Mouse (Mus musculus) kidney, embryonic 16.5 days (tissue): Measurements from ENCODE around the gene Orc3. TPM values are rescaled to one million over a fixed set of nuclear protein-coding genes. Genes with fewer than 3 reads are reported as not detected.
A peak's percentile ranks its signal among the peaks of the same experiment; 100 is the strongest.

Source experiments
- ATAC-seq: fragments of 200-750 bp; cut with Nextera tagmentation; 2 replicates; pipeline ENCODE4 v1.8.0; 2017; ENCODE audit warnings: moderate TSS enrichment; ENCODE audit not compliant: low FRiP score, low TSS enrichment
- H3K27ac ChIP-seq: fragments of 300-500 bp; sonication (generic); 2 replicates; pipeline ENCODE4 v1.5.1; 2014; ENCODE audit warnings: low read length
- H3K27me3 ChIP-seq: fragments of 300-500 bp; sonication (generic); 2 replicates; pipeline ENCODE4 v1.6.1; 2014; ENCODE audit warnings: low read length, control low read depth, mixed read lengths; ENCODE audit not compliant: insufficient read depth
- H3K36me3 ChIP-seq: fragments of 300-500 bp; sonication (generic); 2 replicates; pipeline ENCODE4 v1.6.1; 2014; ENCODE audit warnings: low read length, control low read depth, mixed read lengths; ENCODE audit not compliant: insufficient read depth
- H3K4me1 ChIP-seq: fragments of 300-500 bp; sonication (generic); 2 replicates; pipeline ENCODE4 v1.6.1; 2014; ENCODE audit warnings: low read length, control low read depth, mixed read lengths; ENCODE audit not compliant: insufficient read depth
- H3K4me2 ChIP-seq: fragments of 300-500 bp; sonication (generic); replicated peaks from 2 replicates; pipeline ENCODE4 v1.6.1; 2014; ENCODE audit warnings: low read depth, low read length
- H3K4me3 ChIP-seq: fragments of 300-500 bp; sonication (generic); 2 replicates; pipeline ENCODE4 v1.5.1; 2014; ENCODE audit warnings: mild to moderate bottlenecking, low read length
- H3K9ac ChIP-seq: fragments of 300-500 bp; sonication (generic); replicated peaks from 2 replicates; pipeline ENCODE4 v1.6.1; 2014; ENCODE audit warnings: low read length
- H3K9me3 ChIP-seq: fragments of 300-500 bp; sonication (generic); 2 replicates; pipeline ENCODE4 v1.6.1; 2016; ENCODE audit warnings: low read length, control low read depth
- WGBS: fragments of 180-500 bp; shearing (Covaris S2); extraction: QIAGEN DNeasy Blood & Tissue Kit; methylation state at CpG from one replicate; pipeline ENCODE4 v1.1.7; 2014; 5-methylcytosine and 5-hydroxymethylcytosine counted together
- polyA plus RNA-seq: library from polyadenylated mRNA; unstranded; fragments of >200 nt; fragmentation: Nextera tagmentation; extraction: Ambion mirVana; gene quantifications from 2 replicates; pipeline ENCODE4 v1.2.1, GENCODE M21; 2015

The Orc3 gene
- 90.7 and 91.0 TPM in 2 replicates for polyA plus RNA-seq

- Histone ChIP-seq H3K9me3 (no peaks in the 10 kb centered on the region), H3K4me1 (peaks cover 24% of the 10 kb centered on the region), H3K27me3 (no peaks in the 10 kb centered on the region), H3K36me3 (peaks cover 2% of the 10 kb centered on the region; the same call in 1 of the 2 replicates), H3K9ac (peak within 1 kb of the TSS; percentile 86), H3K4me3 (peak within 1 kb of the TSS; percentile 77), H3K27ac (peak within 1 kb of the TSS; percentile 77), H3K4me2 (peak within 1 kb of the TSS; percentile 84)
- ATAC-seq: peak; percentile 99
- under 1% methylated on average over 42 of the region's 42 CpGs for WGBS
Measured at GRCm38 (mm10) chr4:34614630-34615094, at the start of gene Orc3, which contains the start of gene Rars2. Gene Orc3 (minus strand): TSS chr4:34614944. Gene Rars2 (plus strand): TSS chr4:34614957.

GRCm38 (mm10) chr4:34661927-34662326, 47.2 kb upstream of the Orc3 start:
- no peak overlapping the region for H3K27ac ChIP-seq
- ATAC-seq: no peak
- WGBS: 84% methylated on average over 6 of the region's 6 CpGs

GRCm38 (mm10) chr4:34661514-34661913, 46.8 kb upstream of the Orc3 start:
- no peak overlapping the region for H3K27ac ChIP-seq
- H3K4me3 ChIP-seq: no peak overlapping the region
- H3K4me1 ChIP-seq: no peaks in the 10 kb centered on the region
- no peak for ATAC-seq
- H3K4me2 ChIP-seq: no peak overlapping the region
- 100% methylated on average over 2 of the region's 2 CpGs for WGBS
- H3K36me3 ChIP-seq: peaks cover 59% of the 10 kb centered on the region
- H3K9ac ChIP-seq: no peak overlapping the region
- no peaks in the 10 kb centered on the region for H3K27me3 ChIP-seq
- H3K9me3 ChIP-seq: no peaks in the 10 kb centered on the region

More at GRCm38 (mm10) chr4:34661927-34662326, 47.2 kb upstream of the Orc3 start:
- H3K9me3 ChIP-seq: no peaks in the 10 kb centered on the region
- no peaks in the 10 kb centered on the region for H3K4me1 ChIP-seq
- H3K27me3 ChIP-seq: no peaks in the 10 kb centered on the region
- no peak overlapping the region for H3K4me2 ChIP-seq
- no peak overlapping the region for H3K4me3 ChIP-seq
- H3K9ac ChIP-seq: no peak overlapping the region
- H3K36me3 ChIP-seq: peaks cover 61% of the 10 kb centered on the region

- WGBS: 70% methylated on average over 2 of the region's 2 CpGs
- peaks cover 62% of the 10 kb centered on the region for H3K36me3 ChIP-seq
Measured at GRCm38 (mm10) chr4:34659012-34659411, 44.3 kb upstream of the Orc3 start.

GRCm38 (mm10) chr4:34656101-34656500, 41.4 kb upstream of the Orc3 start:
- Histone ChIP-seq H3K4me3 (no peak overlapping the region), H3K27me3 (no peaks in the 10 kb centered on the region), H3K9me3 (no peaks in the 10 kb centered on the region), H3K4me2 (no peak overlapping the region), H3K4me1 (no peaks in the 10 kb centered on the region), H3K27ac (no peak overlapping the region), H3K9ac (no peak overlapping the region), H3K36me3 (peaks cover 54% of the 10 kb centered on the region)
- 96% methylated on average over 10 of the region's 10 CpGs for WGBS
- no peak for ATAC-seq

More at GRCm38 (mm10) chr4:34659012-34659411, 44.3 kb upstream of the Orc3 start:
- no peak for ATAC-seq
- Histone ChIP-seq H3K4me1 (no peaks in the 10 kb centered on the region), H3K9me3 (no peaks in the 10 kb centered on the region), H3K9ac (no peak overlapping the region), H3K27ac (no peak overlapping the region), H3K4me2 (no peak overlapping the region), H3K27me3 (no peaks in the 10 kb centered on the region), H3K4me3 (no peak overlapping the region)

- 80% methylated on average over 7 of the region's 7 CpGs for WGBS
Measured at GRCm38 (mm10) chr4:34653179-34653578, 38.4 kb upstream of the Orc3 start.

GRCm38 (mm10) chr4:34644779-34645178, 30.0 kb upstream of the Orc3 start:
- H3K27me3 ChIP-seq: no peaks in the 10 kb centered on the region
- no peak overlapping the region for H3K4me2 ChIP-seq
- peaks cover 34% of the 10 kb centered on the region for H3K36me3 ChIP-seq
- no peak for ATAC-seq
- no peak overlapping the region for H3K27ac ChIP-seq
- H3K4me3 ChIP-seq: no peak overlapping the region
- no peaks in the 10 kb centered on the region for H3K4me1 ChIP-seq
- no peaks in the 10 kb centered on the region for H3K9me3 ChIP-seq
- H3K9ac ChIP-seq: no peak overlapping the region

More at GRCm38 (mm10) chr4:34653179-34653578, 38.4 kb upstream of the Orc3 start:
- H3K4me3 ChIP-seq: no peak overlapping the region
- ATAC-seq: no peak
- H3K9ac ChIP-seq: no peak overlapping the region
- H3K27me3 ChIP-seq: no peaks in the 10 kb centered on the region
- H3K36me3 ChIP-seq: peaks cover 48% of the 10 kb centered on the region
- no peak overlapping the region for H3K27ac ChIP-seq
- H3K4me1 ChIP-seq: no peaks in the 10 kb centered on the region
- H3K4me2 ChIP-seq: no peak overlapping the region
- no peaks in the 10 kb centered on the region for H3K9me3 ChIP-seq

GRCm38 (mm10) chr4:34640731-34641130, 26.0 kb upstream of the Orc3 start:
- H3K36me3 ChIP-seq: peaks cover 26% of the 10 kb centered on the region
- no peaks in the 10 kb centered on the region for H3K27me3 ChIP-seq
- no peak overlapping the region for H3K4me3 ChIP-seq
- H3K9ac ChIP-seq: no peak overlapping the region
- H3K4me2 ChIP-seq: no peak overlapping the region
- H3K27ac ChIP-seq: no peak overlapping the region
- no peak for ATAC-seq
- 98% methylated on average over 3 of the region's 3 CpGs for WGBS
- H3K9me3 ChIP-seq: no peaks in the 10 kb centered on the region
- no peaks in the 10 kb centered on the region for H3K4me1 ChIP-seq

GRCm38 (mm10) chr4:34639745-34640364, 25.1 kb upstream of the Orc3 start:
- Histone ChIP-seq H3K27ac (no peak overlapping the region), H3K27me3 (no peaks in the 10 kb centered on the region), H3K9me3 (no peaks in the 10 kb centered on the region), H3K4me1 (no peaks in the 10 kb centered on the region), H3K36me3 (peaks cover 26% of the 10 kb centered on the region), H3K9ac (no peak overlapping the region), H3K4me2 (no peak overlapping the region), H3K4me3 (no peak overlapping the region)
- no peak for ATAC-seq
- WGBS: 49% methylated on average over 5 of the region's 5 CpGs

- ATAC-seq: no peak
- Histone ChIP-seq H3K4me1 (no peaks in the 10 kb centered on the region), H3K27ac (no peak overlapping the region), H3K27me3 (no peaks in the 10 kb centered on the region), H3K4me2 (no peak overlapping the region), H3K4me3 (no peak overlapping the region), H3K36me3 (peaks cover 28% of the 10 kb centered on the region), H3K9ac (no peak overlapping the region), H3K9me3 (no peaks in the 10 kb centered on the region)
- WGBS: 80% methylated on average over 4 of the region's 4 CpGs
Measured at GRCm38 (mm10) chr4:34637851-34638250, 23.1 kb upstream of the Orc3 start.
